Mouse (Mus musculus) yolk sac, embryonic 10.5 days (tissue): ENCODE results near the gene Pde9a.
"Not testable (repeated sequence)": the region's sequence is repeated elsewhere in the genome, so short reads cannot be mapped to it uniquely, and the experiment has no call there.

Source experiments
- DNase-seq: peaks from one replicate; pipeline ENCODE4 v3.0.0-alpha.2; 2017; ENCODE audit warnings: low spot score

Pde9a gene

DNA sequence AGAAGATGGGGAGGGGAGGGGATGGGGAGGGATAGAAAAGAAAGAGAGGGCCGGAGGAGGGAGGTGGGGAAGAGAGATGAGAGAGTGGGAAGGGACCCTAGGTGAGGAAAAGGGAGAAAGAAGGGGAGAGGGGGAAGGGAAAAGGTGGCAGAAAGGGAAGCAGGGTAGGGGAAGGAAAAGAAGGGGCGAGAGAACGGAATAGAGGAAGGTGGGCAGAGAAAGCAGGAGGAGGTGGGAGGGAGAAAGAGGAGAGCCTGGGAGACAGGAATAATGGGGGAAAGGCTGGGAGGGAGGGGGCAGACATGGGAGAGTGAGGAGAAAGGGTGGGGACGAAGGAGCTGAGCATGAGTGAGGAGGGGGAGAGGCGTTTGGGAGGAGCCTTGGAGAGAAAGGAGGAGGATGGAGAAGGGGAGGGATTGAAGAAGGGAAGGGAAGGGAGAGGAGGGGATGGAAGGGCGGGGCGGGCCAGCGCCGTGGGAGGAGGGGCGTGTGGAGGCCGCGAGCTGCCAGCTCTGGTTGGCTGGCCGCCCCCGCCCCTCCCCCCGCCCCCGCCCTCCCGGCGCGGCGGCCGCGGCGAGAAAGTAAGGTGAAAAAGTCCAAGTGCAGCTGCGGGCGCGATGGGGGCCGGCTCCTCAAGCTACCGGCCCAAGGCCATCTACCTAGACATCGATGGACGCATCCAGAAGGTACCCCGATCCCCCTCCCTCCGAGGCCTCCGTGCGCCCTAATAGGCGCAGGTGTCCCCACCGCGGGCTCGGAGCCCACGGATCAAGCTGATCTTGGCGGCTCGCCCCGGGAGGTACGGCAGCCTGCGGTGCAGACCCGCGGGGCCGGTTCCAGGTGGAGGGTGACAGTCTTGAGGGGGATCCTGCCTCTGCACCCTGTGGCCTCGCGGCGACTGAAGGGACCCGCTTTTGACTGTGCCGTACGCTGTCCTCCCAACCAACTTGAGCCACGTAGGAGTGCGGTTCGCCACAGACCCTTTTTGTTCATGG, at the start of gene Pde9a:
Gene Pde9a, plus strand, starts transcription at position 540 of the 995 bp plus-strand sequence.
- DNase-seq: peak; percentile 87

DNA sequence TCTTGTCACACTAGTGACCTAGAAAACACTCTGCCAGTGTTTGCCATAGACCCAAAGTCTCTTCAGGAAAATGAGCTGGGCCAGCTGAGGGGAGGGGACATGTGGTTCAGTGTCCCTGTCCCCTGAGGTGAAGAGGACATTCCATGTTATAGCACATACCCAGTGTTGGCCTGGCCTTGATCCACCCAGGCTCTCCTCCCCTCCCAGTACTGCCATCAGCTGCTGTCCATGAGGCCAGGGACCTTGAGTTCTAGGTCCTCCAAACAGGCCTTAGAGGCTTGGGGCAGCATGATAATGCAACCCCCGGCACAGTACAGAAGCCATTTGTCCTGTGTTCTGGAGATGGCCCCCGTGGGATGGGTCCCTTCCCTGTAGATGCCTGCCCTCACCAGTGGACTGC, 46.2 kb upstream of the Pde9a start:
- no peak for DNase-seq

- no peak for DNase-seq
Measured at GRCm38 (mm10) chr17:31342191-31342590, 43.8 kb upstream of the Pde9a start.

GRCm38 (mm10) chr17:31344172-31344801, 41.7 kb upstream of the Pde9a start:
- peak; percentile 40 for DNase-seq

- no peak for DNase-seq
Measured at GRCm38 (mm10) chr17:31344816-31345215, 41.2 kb upstream of the Pde9a start.

DNA sequence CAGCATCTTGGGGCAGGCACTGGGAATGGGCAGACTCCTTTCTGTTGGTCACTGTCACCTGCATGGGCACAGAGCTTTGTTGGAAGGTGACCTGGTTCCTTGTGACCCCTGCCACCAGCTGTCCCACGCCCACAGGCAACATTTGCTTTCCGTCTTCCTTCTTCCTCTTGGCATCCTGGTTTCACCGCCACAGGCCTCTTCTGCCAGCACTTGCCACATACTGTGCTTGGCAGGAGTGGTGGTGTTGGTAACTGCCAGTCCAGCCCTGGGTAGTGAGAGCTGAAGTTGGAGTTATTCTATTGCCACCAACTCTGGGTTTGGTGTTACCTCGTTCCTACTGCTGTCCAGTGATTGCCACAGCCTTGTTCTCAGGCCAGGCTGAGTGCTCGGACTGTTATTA, 37.9 kb upstream of the Pde9a start:
- no peak for DNase-seq

GRCm38 (mm10) chr17:31349388-31349787, 36.6 kb upstream of the Pde9a start:
- no peak for DNase-seq

DNA sequence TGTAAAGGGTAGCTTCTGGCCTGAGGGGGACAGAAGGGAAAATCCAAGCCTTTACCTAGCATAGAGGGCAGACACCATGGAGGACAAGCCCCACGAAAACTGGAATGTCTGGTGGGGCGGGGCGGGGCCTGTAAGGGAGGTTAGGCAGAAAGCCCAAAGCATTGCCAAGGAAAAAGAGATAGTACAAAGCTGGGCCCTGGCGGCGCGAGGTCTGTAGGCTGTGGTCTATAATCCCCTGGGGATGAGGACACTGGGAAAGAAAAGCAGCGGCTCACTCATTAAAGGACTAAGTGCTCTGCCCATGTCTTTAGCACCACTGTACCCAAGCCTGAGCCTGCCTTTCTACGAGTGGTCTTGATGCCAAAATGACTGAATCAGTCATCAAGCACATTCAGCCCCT, 34.0 kb upstream of the Pde9a start:
- no peak for DNase-seq

DNA sequence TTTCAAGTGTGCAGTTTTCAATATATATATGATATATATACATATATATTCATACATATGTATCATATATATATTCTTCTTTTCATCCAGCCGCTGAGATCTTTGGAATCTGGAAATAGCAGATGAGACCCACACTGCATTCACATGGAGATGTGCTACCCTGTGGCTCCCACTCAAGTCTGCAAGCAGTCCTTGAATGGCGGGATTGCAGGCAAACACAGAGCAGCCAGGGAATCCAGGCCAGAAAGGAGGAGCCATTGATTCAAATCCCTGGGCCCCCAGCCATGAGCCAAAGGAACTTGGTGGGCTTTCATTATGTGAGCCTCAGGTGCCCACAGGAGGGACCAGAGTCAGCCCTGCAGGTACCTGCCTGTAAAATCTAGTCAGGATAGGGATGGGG, 32.8 kb upstream of the Pde9a start:
- DNase-seq: no peak

DNA sequence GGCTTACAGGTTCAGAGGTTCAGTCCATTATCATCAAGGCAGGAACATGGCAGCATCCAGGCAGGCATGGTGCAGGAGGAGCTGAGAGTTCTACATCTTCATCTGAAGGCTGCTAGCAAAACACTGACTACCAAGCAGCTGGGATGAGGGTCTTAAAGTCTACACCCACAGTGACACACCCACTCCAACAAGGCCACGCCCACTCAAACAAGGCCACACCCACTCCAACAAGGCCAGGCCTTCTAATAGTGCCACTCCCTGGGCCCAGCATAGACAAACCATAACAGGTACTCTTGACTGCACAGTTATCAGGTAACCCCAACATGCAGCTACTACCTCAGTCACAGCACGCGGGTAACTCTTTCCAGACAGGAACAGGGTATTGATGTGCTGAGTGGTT, 31.3 kb upstream of the Pde9a start:
- DNase-seq: not testable (repeated sequence)

GRCm38 (mm10) chr17:31355792-31356502, 30.1 kb upstream of the Pde9a start:
- DNase-seq: no peak

GRCm38 (mm10) chr17:31360582-31360981, 25.4 kb upstream of the Pde9a start:
- DNase-seq: no peak

- no peak for DNase-seq
Measured at GRCm38 (mm10) chr17:31365586-31366166, 20.3 kb upstream of the Pde9a start.

DNA sequence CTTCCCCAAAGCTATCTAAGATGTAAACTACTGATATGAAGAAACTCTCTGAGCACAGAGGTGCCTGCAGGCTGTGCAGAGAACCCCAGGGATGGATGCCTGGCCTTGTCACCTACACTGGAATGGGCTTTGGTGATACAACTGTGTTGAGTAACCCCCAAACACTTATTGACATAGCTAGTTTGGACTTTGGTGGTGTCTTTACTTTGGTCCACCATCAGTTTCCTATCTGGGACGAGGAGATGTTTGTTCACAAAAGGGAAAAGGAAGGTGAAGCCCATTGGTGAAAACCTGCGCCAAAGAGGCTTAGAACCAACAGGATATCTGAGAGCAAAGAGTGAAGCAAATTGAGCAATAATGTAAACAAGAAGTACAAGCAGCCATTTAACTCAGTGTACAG, 15.8 kb upstream of the Pde9a start:
- no peak for DNase-seq

DNA sequence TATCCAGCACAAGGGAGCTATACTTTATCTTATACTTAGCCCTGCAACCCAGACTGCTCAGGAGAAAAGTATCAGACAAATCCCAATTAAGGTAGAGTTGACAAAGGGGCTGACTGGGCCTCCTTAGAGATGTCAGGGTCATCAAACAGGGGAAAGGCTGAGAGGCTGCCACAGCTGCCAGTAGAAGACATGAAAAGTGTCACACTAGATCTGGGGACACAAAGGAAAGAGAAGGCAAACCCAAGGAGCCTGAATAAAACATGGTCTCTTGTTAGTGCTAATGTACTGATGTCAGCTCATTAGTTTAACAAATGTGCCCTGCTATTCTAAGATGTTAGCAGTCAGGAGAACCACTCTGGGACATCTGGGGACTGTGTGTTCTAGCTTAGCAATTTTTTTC, 15.1 kb upstream of the Pde9a start:
- DNase-seq: no peak

GRCm38 (mm10) chr17:31377961-31378360, 8.0 kb upstream of the Pde9a start:
- DNase-seq: no peak

- no peak for DNase-seq
Measured at GRCm38 (mm10) chr17:31378361-31378761, 7.6 kb upstream of the Pde9a start.

DNA sequence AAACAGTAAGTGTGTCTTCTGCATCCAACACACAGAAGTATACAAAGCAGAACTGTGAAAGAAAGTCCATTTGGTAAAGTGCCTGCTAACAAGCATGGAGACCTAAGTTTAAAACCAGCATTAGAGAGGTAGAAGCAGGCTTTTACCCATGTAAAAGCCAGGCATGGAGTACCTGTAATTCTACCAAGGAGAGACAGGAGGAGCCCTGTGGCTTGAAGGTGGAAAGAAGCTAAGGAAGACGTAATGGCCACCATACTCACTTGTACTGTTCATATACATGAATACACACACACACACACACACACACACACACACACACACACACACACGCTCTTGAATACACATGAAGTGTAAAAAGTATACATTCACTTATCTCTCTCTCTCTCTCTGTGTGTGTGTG, 6.9 kb upstream of the Pde9a start:
- DNase-seq: no peak

DNA sequence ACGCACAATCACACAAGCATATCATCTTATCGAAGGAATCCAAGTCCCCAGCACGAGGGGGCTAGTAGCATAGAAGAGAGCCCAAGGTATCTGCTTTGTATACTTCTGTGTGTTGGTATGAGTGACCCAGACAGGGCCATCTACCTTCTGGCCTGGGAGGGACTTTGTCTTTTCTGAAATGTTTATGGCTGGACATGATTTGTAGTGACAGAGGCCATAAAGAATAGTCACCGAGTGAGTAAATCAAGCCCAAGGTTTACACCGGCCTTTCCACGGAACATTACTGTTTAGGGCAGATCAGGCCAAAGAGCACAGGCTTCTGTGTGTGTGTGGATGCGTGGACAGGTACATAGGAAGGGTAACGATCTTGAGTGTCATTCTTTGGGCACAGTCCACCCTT, 6.1 kb upstream of the Pde9a start:
- DNase-seq: no peak

DNA sequence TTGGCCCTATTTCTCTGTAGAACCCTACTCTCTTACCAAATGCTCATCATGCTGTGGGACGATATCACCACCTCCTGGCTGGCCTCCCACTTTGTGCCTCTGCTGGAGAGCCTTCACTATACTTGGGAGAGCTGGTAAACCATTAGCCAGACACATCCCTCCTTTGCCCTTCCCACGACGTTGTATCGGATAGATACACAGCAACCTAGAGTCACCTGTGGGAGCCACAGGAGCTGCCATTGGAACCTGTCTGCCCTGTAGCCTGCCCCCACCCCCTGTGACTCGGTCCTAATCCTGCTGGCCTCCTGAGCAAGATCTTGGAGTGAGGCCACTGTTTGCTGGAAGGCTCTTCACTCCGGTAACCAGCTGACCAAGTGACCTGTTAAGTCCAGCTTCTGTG, 2.7 kb upstream of the Pde9a start:
- DNase-seq: peak; percentile 53

- DNase-seq: no peak
Measured at GRCm38 (mm10) chr17:31384968-31385627, 912 bp upstream of the Pde9a start.

DNA sequence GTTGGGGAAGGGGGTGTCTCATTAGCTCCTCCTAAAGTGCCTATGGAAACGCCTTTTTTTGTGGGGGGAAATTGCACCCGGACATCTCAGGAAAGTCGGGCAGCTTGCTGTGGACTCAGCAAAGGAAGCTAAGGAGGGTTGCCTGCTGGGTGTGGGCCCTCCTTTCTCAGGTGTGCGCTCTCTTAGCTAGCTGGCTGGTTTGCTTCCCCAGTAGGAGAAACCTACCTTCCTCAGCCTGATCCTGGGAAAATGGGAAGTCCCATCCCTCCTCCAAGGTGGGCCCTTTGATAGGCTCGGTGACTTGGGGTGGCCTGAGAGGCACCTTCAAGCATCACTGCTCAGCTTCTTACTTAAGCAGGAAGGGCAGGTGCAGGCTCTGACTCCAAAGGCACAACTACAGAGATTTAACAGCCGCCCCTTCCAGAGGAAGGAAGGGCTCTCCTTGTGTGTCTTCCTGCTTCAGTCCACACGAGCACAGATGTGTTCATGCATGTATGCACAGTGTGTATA, 811 bp downstream of the Pde9a start:
- DNase-seq: no peak
